Mouse (Mus musculus): Measurements from ENCODE around the gene Spp2. TPM values are rescaled to one million over a fixed set of nuclear protein-coding genes. Genes with fewer than 3 reads are reported as not detected.

The Spp2 gene
- polyA plus RNA-seq, 1 experiment from 2014 or later, result not detected

GRCm38 (mm10) chr1:88474598-88474997 lies 67.8 kb downstream of the Spp2 start:
- Histone ChIP-seq H3K9ac (no peak overlapping the region), H3K9me3 (no peaks in the 10 kb centered on the region), H3K27ac (no peak overlapping the region), H3K4me2 (replicated peaks) (no peak overlapping the region), H3K36me3 (no peaks in the 10 kb centered on the region), H3K4me1 (peaks cover 12% of the 10 kb centered on the region), H3K27me3 (no peaks in the 10 kb centered on the region), H3K4me3 (no peak overlapping the region)
- 21% methylated on average over 7 of the region's 7 CpGs for whole genome bisulfite sequencing
- ATAC-seq (ENCODE audit: insufficient number of reproducible peaks, insufficient read depth, low FRiP score, low TSS enrichment), result no peak

DNA sequence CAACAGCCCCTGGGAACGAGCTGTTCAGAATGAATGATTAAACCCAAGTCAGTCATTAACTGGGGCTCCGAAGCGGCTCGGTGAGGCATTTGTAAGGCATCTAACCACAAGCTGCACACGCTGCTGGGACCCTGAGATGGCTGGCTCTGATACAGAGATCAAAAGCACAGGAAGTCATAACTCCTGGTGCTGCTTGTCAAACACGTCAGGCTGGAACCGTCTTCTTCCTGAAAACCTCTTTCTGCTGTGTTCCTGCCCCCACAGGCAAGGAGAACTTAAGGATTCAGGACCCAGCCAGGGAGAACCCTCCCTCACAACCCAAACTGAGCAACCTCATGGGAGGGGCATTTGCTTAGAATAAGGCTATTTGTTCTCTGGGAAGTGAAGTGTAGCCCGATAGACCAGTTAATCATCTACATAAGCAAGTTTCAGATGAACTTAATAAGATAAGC lies 68.8 kb downstream of the Spp2 start:
- no peaks in the 10 kb centered on the region for H3K36me3 ChIP-seq
- H3K4me2 ChIP-seq (replicated peaks), result no peak overlapping the region
- 18% methylated on average over 8 of the region's 8 CpGs for WGBS
- no peak overlapping the region for H3K4me3 ChIP-seq
- H3K9ac ChIP-seq, result no peak overlapping the region
- no peak for ATAC-seq (ENCODE audit: insufficient number of reproducible peaks, insufficient read depth, low FRiP score, low TSS enrichment)
- H3K9me3 ChIP-seq, result no peaks in the 10 kb centered on the region
- peaks cover 12% of the 10 kb centered on the region for H3K4me1 ChIP-seq
- no peak overlapping the region for H3K27ac ChIP-seq
- no peaks in the 10 kb centered on the region for H3K27me3 ChIP-seq

Other genes with a start within 250 kb of the Spp2 start
- gene Ugt1a5, start 240.9 kb upstream of the Spp2 start, polyA plus RNA-seq (2016; fragmentation: Nextera tagmentation; extraction: Ambion mirVana), result not detected in 2 replicates
- gene Ugt1a2, start 206.4 kb upstream of the Spp2 start, polyA plus RNA-seq (2016; fragmentation: Nextera tagmentation; extraction: Ambion mirVana), result not detected in 2 replicates
- 16.1 and 17.0 TPM in 2 replicates for gene Dnajb3, start 201.2 kb upstream of the Spp2 start, polyA plus RNA-seq (2016; fragmentation: Nextera tagmentation; extraction: Ambion mirVana)
- not detected in 2 replicates for gene Ugt1a1, start 195.0 kb upstream of the Spp2 start, polyA plus RNA-seq (2016; fragmentation: Nextera tagmentation; extraction: Ambion mirVana)
- gene Mroh2a, start 180.0 kb upstream of the Spp2 start, polyA plus RNA-seq (2016; fragmentation: Nextera tagmentation; extraction: Ambion mirVana), result 0.80 and 1.6 TPM in 2 replicates
- gene Hjurp, start 129.3 kb upstream of the Spp2 start, polyA plus RNA-seq (2016; fragmentation: Nextera tagmentation; extraction: Ambion mirVana), result 231 and 234 TPM in 2 replicates
- not detected in 2 replicates for gene Trpm8, start 129.3 kb upstream of the Spp2 start, polyA plus RNA-seq (2016; fragmentation: Nextera tagmentation; extraction: Ambion mirVana)
- not detected in 2 replicates for gene Glrp1, start 103.1 kb downstream of the Spp2 start, polyA plus RNA-seq (2016; fragmentation: Nextera tagmentation; extraction: Ambion mirVana)

Measured in embryonic facial prominence, embryonic 12.5 days (tissue).